Mouse (Mus musculus) Patski (cell line): ENCODE results near the gene Mfsd7a. TPM values are rescaled to one million over a fixed set of nuclear protein-coding genes. Genes with fewer than 3 reads are reported as not detected.
"Not testable (repeated sequence)": the region's sequence is repeated elsewhere in the genome, so short reads cannot be mapped to it uniquely, and the experiment has no call there.

ENCODE experiments used
- ATAC-seq: fragments of 100-300 bp; one replicate; pipeline ENCODE4 v1.8.0; 2021
- CTCF ChIA-PET: fragments of 350-600 bp; sonication (Branson Sonifier 250); formaldehyde crosslinking; loops from one replicate; lab custom pipeline; 2022; ENCODE audit warnings: inconsistent platforms; lab: Charles Lee
- POLR2A ChIA-PET: fragments of 350-600 bp; sonication (Branson Sonifier 250); formaldehyde crosslinking; loops from one replicate; lab custom pipeline; 2022; ENCODE audit warnings: antibody characterized with exemption, inconsistent platforms; lab: Charles Lee
- DNase-seq: peaks from one replicate; pipeline ENCODE4 v3.0.0-alpha.2; 2011; ENCODE audit warnings: low read depth, low spot score
- H3K27me3 ChIP-seq: fragments of 371-371 bp; one replicate; pipeline ENCODE4 v1.5.1; 2021
- CTCF ChIP-seq: fragments of 100-300 bp; IDR thresholded peaks from one replicate; pipeline ENCODE4 v1.5.1; 2021
- in situ Hi-C: fragments of 300-500 bp; cut with MboI; formaldehyde crosslinking; loops from 3 replicates; pipeline ENCODE4 v1.11.1; 2018; ENCODE audit warnings: low pct_unique_long_range_greater_than_20kb, mixed read lengths
- polyA plus RNA-seq: library from polyadenylated mRNA; unstranded; gene quantifications from one replicate; pipeline ENCODE4 v1.2.3, GENCODE M21; 2021

The Mfsd7a gene
- 1.1 TPM for polyA plus RNA-seq

DNA sequence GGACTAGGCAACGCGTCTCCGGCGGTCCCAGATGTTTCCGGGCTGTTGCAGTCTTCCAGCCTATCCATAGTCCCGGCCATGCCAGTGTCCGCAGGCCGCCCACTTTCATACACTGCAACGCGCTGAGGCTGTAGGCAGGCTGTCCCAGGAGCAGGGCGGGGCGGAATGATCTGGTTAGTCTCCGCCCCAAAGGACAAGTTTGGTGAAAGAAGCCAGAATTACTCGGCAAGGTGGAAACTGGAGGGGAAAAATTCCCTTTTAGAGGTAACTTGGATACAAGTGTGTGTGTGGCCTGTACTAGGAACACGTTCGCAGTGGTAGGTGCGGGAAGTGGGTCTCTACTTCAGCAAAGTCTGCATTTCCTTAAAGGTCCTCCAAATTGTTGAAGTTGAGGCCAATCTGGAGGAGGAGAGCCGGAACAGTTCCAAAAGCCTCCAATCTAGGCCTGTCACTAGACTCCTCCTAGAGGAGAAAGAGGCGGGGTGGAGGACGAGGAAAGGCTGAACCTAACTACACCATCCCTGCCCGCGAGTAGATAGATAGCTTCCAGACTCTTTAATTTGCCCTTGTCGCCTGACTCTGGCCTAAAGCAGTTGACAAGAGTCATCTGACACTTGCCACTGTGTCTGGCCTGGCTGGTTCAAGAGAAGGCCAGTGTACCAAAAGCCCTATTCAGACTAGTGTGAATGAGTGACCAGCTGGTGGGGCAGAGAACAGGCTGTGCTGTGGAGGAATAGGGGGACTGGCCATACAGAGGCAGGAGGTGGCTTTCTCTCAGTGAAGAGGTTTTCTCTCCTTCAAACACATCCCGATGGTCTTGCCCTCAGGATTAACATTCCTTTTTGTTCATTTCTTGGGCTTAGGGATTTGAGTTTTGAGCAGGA lies at the start of gene Mfsd7a:
Gene Mfsd7a (minus strand): TSS at position 107 of the 884 bp plus-strand sequence.
- TF ChIP-seq CTCF, result no peak
- in situ Hi-C loops, result no loop called here
- POLR2A ChIA-PET, result no interaction called here

GRCm38 (mm10) chr5:108486148-108486547 lies 37.5 kb upstream of the Mfsd7a start:
- DNase-seq, ATAC-seq, H3K27me3 ChIP-seq, in situ Hi-C loops: not testable (repeated sequence)
- POLR2A ChIA-PET, result interaction anchor here (0.6 kb wide), 1 partner anchor 1634 kb away, joined by 3 read pairs; no protein-coding TSS in a partner anchor
- CTCF ChIA-PET, result interaction anchor here (0.6 to 2.5 kb wide), 6 partner anchors 10 to 165 kb away, joined by 3 to 9 read pairs (median 4); no protein-coding TSS in a partner anchor

More for the DNA sequence above, at the start of gene Mfsd7a:
- CTCF ChIA-PET, result interaction anchor here (1.0 kb wide), 1 partner anchor 10 kb away, joined by 3 read pairs; no protein-coding TSS in a partner anchor
- no peaks in the 10 kb centered on the region for H3K27me3 ChIP-seq
- peak; percentile 53 for ATAC-seq
- no peak for DNase-seq

GRCm38 (mm10) chr5:108485239-108485638 lies 36.5 kb upstream of the Mfsd7a start:
- TF ChIP-seq CTCF, result peak; percentile 82
- peak; percentile 71 for ATAC-seq
- in situ Hi-C loops, result no loop called here
- POLR2A ChIA-PET, result interaction anchor here (0.9 kb wide), 1 partner anchor 11 kb away, joined by 3 read pairs; no protein-coding TSS in a partner anchor
- no peaks in the 10 kb centered on the region for H3K27me3 ChIP-seq
- DNase-seq, result no peak
- CTCF ChIA-PET, result interaction anchor here (0.7 to 2.5 kb wide), 10 partner anchors 9 to 166 kb away, joined by 3 to 9 read pairs (median 4); no protein-coding TSS in a partner anchor

DNA sequence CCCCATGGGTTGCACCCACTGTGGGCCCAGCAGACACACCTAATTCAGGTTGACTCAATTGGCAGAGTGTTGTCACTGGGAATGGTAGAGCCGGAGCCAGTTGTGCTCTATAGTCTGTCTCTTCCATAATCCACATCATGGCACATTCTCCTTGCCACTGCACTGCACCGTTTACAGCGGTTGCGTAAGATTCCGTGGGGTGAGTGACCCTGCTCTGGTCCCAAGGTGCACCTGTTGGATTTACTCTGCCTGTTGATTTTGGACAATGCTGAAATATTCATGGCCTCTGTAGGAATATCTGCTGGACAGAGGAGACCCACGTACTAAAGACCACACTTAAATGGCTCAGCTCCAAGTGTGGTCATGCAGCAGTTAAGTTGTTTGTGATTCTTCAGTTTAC lies 34.3 kb upstream of the Mfsd7a start:
- ChIA-PET CTCF (no interaction called here), POLR2A (no interaction called here)
- in situ Hi-C loops, result no loop called here
- H3K27me3 ChIP-seq, result no peaks in the 10 kb centered on the region
- DNase-seq, result no peak
- TF ChIP-seq CTCF, result no peak
- no peak for ATAC-seq

DNA sequence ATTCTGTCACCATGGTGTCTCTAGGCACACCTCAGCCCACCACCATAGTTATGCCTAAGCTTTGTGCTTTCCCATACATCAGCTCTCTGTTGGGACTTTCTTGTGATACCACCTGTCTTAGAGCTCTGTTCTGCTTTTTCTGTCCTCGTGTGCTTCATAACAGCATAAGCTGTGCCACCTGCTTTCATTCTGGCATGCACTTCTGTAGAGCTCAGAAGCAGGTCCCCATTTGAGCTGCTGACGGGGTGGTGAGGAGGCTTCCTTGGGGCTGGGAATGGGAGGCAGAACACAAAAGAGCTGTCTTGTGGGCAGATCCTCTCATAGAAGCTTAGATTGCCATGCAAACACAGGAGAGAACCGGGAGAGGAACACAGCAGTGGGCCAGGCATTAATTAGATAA lies 27.3 kb upstream of the Mfsd7a start:
- TF ChIP-seq CTCF, result no peak
- DNase-seq (no peak), ATAC-seq (no peak)
- in situ Hi-C loops, result no loop called here
- ChIA-PET CTCF (interaction anchor here (1.2 kb wide), 1 partner anchor 12 kb away, joined by 3 read pairs; no protein-coding TSS in a partner anchor), POLR2A (no interaction called here)
- H3K27me3 ChIP-seq, result no peaks in the 10 kb centered on the region

DNA sequence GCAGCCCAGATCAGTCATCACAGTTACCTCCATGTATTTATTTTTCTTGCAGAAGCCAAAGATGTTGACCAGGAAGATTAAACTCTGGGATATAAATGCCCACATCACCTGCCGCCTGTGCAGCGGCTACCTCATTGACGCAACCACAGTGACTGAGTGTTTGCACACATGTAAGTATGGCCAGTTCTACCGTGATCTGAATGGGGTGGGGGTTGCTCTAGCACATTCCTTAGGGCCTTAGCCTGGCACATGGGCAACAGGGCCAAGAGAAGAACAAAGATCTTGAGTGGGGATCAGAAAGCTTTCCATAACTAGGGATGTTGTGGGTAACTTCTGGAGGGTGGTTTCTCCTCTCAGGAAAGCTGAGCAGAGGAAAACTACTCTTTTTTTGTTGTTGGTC lies 25.0 kb upstream of the Mfsd7a start:
- DNase-seq (no peak), ATAC-seq (no peak)
- ChIA-PET CTCF (no interaction called here), POLR2A (interaction anchor here (0.8 to 0.9 kb wide), 2 partner anchors 11 to 104 kb away, joined by 3 to 6 read pairs; no protein-coding TSS in a partner anchor)
- no peak for TF ChIP-seq CTCF
- no peaks in the 10 kb centered on the region for H3K27me3 ChIP-seq
- in situ Hi-C loops, result no loop called here

DNA sequence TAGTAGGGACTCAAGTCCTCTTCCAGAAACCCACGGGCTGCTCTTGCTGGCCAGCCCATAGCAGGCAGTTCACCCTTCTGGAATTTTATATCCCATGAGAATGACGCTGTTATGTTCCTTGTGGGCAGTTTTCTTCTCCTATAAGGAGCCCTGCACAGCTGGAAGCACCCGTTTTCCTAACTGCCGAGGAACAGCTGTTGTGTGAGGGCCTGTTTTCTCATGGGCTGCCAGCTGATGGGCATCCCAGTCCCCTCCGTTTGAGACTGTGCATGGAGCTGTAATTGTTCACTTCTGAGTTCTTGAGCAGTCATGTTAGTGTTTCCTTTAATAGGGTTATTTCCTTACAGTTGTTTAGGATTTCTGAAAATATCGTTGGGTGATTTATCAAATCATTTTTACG lies 20.9 kb upstream of the Mfsd7a start:
- ChIA-PET POLR2A (no interaction called here), CTCF (interaction anchor here (0.8 to 2.6 kb wide), 4 partner anchors 16 to 266 kb away, joined by 3 to 9 read pairs (median 4); no protein-coding TSS in a partner anchor)
- ATAC-seq, result no peak
- in situ Hi-C loops, result loop anchor here (5.0 kb wide), 1 partner anchor 437 kb away; no protein-coding TSS in a partner anchor
- H3K27me3 ChIP-seq, result no peaks in the 10 kb centered on the region
- DNase-seq, result no peak
- TF ChIP-seq CTCF, result no peak

DNA sequence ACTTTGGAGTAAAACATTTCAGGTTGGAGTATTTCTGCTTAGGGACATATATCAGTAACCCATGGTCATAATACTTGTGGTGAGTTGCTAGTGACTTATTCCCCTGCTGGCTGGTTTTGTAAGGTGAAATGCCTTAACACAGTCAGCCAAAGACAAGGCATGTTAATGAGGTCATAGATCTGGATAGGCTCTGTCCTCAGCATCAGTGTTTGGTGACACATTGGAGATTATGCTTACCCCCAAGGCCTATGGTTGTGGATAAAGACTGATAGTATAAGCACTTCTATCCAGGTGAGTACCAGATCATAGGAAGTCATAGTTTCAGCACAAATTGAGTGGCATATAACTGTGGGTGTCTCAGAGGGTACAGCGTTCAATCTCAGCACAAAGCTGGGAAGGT lies 18.0 kb upstream of the Mfsd7a start:
- DNase-seq (no peak), ATAC-seq (peak; percentile 14)
- H3K27me3 ChIP-seq, result no peaks in the 10 kb centered on the region
- ChIA-PET CTCF (no interaction called here), POLR2A (no interaction called here)
- in situ Hi-C loops, result loop anchor here (5.0 kb wide), 1 partner anchor 434 kb away; no protein-coding TSS in a partner anchor
- no peak for TF ChIP-seq CTCF

DNA sequence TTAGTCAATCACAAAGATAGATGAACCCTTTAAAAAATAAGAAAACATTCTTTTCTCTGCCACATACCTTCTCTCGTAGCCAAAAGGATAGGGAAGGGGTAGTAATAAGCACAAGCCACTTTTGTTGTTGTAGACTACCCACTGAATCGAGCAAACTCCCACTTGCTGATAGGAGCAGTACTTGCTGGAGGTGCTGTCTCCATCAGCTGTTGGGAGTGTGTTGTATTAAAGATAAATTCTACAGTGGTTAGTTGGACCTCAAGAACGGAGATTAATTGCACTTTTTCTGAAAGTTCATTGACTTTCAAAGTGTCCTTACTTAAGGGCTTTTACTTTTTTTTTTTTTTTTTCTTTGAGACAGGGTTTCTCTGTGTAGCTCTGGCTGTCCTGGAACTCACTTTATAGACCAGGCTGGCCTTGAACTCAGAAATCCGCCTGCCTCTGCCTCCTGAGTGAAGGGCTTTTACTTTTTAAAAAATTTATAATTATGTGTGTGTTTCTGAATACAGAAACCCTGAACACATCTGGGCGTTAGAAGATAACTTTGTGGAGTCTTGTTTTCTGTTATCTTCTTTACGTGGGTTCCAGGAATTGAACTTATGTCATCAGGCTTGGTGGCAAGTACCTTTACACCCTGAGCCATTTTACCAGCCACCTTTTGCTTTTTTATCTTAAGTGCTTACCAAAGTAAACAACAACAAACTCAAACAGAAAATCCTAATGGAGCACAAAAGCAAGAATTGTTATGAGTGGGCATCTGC lies 16.6 kb upstream of the Mfsd7a start:
- CTCF ChIA-PET, result interaction anchor here (0.9 kb wide), 1 partner anchor 14 kb away, joined by 3 read pairs; no protein-coding TSS in a partner anchor
- TF ChIP-seq CTCF, result no peak
- ATAC-seq (no peak), DNase-seq (no peak)
- POLR2A ChIA-PET, result no interaction called here
- in situ Hi-C loops, result loop anchor here (5.0 kb wide), 1 partner anchor 433 kb away; no protein-coding TSS in a partner anchor
- H3K27me3 ChIP-seq, result no peaks in the 10 kb centered on the region

GRCm38 (mm10) chr5:108462446-108462845 lies 13.8 kb upstream of the Mfsd7a start:
- DNase-seq, result no peak
- TF ChIP-seq CTCF, result no peak
- CTCF ChIA-PET, result interaction anchor here (1.3 kb wide), 1 partner anchor 28 kb away, joined by 4 read pairs; the partner anchor contains the start of gene Atp5k
- no peak for ATAC-seq
- POLR2A ChIA-PET, result no interaction called here
- H3K27me3 ChIP-seq, result peaks cover 4% of the 10 kb centered on the region
- in situ Hi-C loops, result no loop called here
